Mouse (Mus musculus) forebrain, embryonic 14.5 days (tissue): ENCODE results near the gene Mrps5. TPM values are rescaled to one million over a fixed set of nuclear protein-coding genes. Genes with fewer than 3 reads are reported as not detected.

Source experiments
- ATAC-seq: fragments of 200-750 bp; cut with Nextera tagmentation; 2 replicates; pipeline ENCODE4 v1.8.0; 2017; ENCODE audit warnings: mild to moderate bottlenecking, moderate library complexity
- DNase-seq: peaks from one replicate; pipeline ENCODE4 v3.0.0-alpha.2; 2015; ENCODE audit warnings: low spot score
- H3K27ac ChIP-seq: fragments of 300-500 bp; sonication (generic); 2 replicates; pipeline ENCODE4 v1.5.1; 2014; ENCODE audit warnings: low read depth, mild to moderate bottlenecking, control low read depth, low read length, moderate library complexity
- H3K27me3 ChIP-seq: fragments of 300-500 bp; sonication (generic); replicated peaks from 2 replicates; pipeline ENCODE4 v1.6.1; 2014; ENCODE audit warnings: low read length, control low read depth, mixed read lengths; ENCODE audit not compliant: control insufficient read depth, insufficient read depth
- H3K36me3 ChIP-seq: fragments of 300-500 bp; sonication (generic); 2 replicates; pipeline ENCODE4 v1.6.1; 2014; ENCODE audit warnings: low read length, control low read depth; ENCODE audit not compliant: control insufficient read depth, insufficient read depth
- H3K4me1 ChIP-seq: fragments of 300-500 bp; sonication (generic); 2 replicates; pipeline ENCODE4 v1.6.1; 2014; ENCODE audit warnings: antibody characterized with exemption, low read length, control low read depth; ENCODE audit not compliant: control insufficient read depth, insufficient read depth
- H3K4me2 ChIP-seq: fragments of 300-500 bp; sonication (generic); 2 replicates; pipeline ENCODE4 v1.6.1; 2014; ENCODE audit warnings: mild to moderate bottlenecking, control low read depth, low read length
- H3K4me3 ChIP-seq: fragments of 300-500 bp; sonication (generic); 2 replicates; pipeline ENCODE4 v1.5.1; 2014; ENCODE audit warnings: low read depth, low read length, control low read depth
- H3K9ac ChIP-seq: fragments of 300-500 bp; sonication (generic); 2 replicates; pipeline ENCODE4 v1.6.1; 2014; ENCODE audit warnings: mild to moderate bottlenecking, low read length, control low read depth, moderate library complexity
- H3K9me3 ChIP-seq: fragments of 300-500 bp; sonication (generic); replicated peaks from 2 replicates; pipeline ENCODE4 v1.6.1; 2016; ENCODE audit warnings: low read length, control low read depth, mixed read lengths; ENCODE audit not compliant: control insufficient read depth
- WGBS: fragments of 180-500 bp; shearing (Covaris S2); extraction: QIAGEN DNeasy Blood & Tissue Kit; methylation state at CpG from one replicate; pipeline ENCODE4 v1.1.7; 2014; 5-methylcytosine and 5-hydroxymethylcytosine counted together
- polyA plus RNA-seq: library from polyadenylated mRNA; unstranded; fragments of >200 nt; fragmentation: Nextera tagmentation; extraction: Ambion mirVana; gene quantifications from 2 replicates; pipeline ENCODE4 v1.2.1, GENCODE M21; 2014

Mrps5 gene
- polyA plus RNA-seq, 1 experiment from 2014 or later: 172 TPM

DNA sequence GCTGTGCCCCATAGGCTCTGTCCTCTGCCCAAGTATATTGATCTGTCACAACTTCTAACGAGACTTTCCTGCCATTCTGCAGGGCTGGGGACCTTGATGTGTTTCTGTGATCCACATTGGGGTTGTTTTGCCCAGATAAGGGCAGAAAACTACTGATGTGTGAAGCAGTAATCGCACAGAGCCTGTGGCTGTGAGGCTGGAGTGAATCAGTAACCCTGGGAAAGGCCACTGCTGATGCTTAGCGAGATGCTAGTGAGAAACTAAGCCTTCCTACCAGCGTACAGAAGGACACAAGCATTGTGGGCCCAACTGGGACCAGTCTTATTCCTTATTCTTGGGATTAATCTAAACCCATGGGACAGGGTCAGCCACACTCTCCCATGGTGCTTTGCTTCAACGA, 64.6 kb downstream of the Mrps5 start:
- Histone ChIP-seq H3K4me2 (no peak overlapping the region), H3K36me3 (no peaks in the 10 kb centered on the region), H3K9ac (no peak overlapping the region), H3K27me3 (peaks cover 28% of the 10 kb centered on the region), H3K27ac (no peak overlapping the region), H3K4me1 (no peaks in the 10 kb centered on the region), H3K9me3 (no peaks in the 10 kb centered on the region), H3K4me3 (no peak overlapping the region)
- ATAC-seq (no peak), DNase-seq (no peak)
- 68% methylated on average over 5 of the region's 5 CpGs for WGBS

DNA sequence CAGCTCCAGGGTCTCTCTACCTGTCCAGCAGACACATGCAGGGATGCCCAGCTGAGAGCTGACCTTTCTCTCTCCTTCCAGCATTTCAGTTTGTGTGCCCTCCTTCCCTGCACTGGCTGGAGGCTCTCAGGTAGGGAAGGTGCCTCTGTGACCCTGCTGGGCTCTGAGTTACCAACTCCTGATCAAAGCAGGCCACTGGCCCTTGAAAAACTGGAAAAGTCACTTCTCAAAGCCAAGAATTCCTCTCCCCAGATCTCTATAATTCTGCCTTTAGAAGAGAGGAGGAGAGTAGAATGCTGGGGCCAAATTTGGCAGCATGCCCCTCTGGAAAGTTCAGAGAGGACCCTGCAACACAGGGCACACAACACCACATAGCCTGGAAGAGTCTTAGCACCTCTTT, 65.3 kb downstream of the Mrps5 start:
- Histone ChIP-seq H3K4me3 (no peak overlapping the region), H3K4me2 (no peak overlapping the region), H3K9me3 (no peaks in the 10 kb centered on the region), H3K4me1 (no peaks in the 10 kb centered on the region), H3K36me3 (no peaks in the 10 kb centered on the region), H3K9ac (no peak overlapping the region), H3K27me3 (peaks cover 35% of the 10 kb centered on the region), H3K27ac (no peak overlapping the region)
- no peak for ATAC-seq
- DNase-seq: no peak

DNA sequence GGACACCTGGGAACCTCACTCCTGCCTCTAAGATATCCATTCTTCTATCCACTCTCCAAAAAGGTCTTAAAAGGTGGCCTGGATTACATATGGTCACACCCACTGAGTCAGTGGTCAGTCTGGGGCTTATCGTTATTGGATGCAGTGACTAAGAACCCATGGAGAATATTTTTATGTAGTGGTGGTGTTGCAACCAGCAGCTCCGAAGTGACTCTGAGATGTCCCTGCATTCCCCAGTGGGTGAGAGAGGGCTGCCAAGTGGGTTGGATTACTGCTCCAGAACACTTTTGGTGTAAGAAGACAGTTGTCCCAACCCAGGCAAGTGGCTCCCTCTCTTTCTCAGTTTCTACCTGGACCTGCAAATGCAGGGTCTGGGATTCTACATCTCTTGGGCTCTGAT, 65.8 kb downstream of the Mrps5 start:
- Histone ChIP-seq H3K27ac (no peak overlapping the region), H3K4me3 (no peak overlapping the region), H3K27me3 (peaks cover 38% of the 10 kb centered on the region), H3K9ac (no peak overlapping the region), H3K4me1 (no peaks in the 10 kb centered on the region), H3K4me2 (no peak overlapping the region), H3K9me3 (no peaks in the 10 kb centered on the region), H3K36me3 (no peaks in the 10 kb centered on the region)
- 94% methylated on average over 2 of the region's 2 CpGs for WGBS
- ATAC-seq (no peak), DNase-seq (no peak)

DNA sequence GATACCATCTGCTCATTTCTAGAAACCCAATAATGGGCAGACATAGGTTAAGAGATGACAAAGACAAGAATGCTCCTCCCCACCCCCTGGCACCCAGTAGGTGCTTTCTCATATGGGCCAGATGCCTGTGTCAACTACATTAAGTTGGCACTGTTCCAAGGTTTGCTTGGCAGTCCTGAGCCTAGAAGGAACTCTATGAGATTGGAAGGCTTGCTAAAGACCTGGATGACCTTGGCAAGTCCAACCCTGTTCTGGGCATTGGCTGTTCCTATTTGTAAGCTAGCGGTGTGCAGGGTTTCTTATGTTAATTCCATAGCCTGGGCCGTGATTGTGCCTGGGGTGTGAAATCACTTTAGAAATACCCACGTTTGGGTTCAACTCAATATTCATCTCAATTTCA, 67.8 kb downstream of the Mrps5 start:
- no peaks in the 10 kb centered on the region for H3K36me3 ChIP-seq
- H3K27ac ChIP-seq: no peak overlapping the region
- H3K4me1 ChIP-seq: no peaks in the 10 kb centered on the region
- no peaks in the 10 kb centered on the region for H3K9me3 ChIP-seq
- no peak overlapping the region for H3K4me3 ChIP-seq
- no peak overlapping the region for H3K9ac ChIP-seq
- no peak overlapping the region for H3K4me2 ChIP-seq
- H3K27me3 ChIP-seq: peaks cover 38% of the 10 kb centered on the region
- ATAC-seq: no peak
- DNase-seq: no peak
- WGBS: 55% methylated on average over 3 of the region's 3 CpGs

- no peak for ATAC-seq
- peak overlapping the region; percentile 32; the same call in 1 of the 2 replicates for H3K4me3 ChIP-seq
- H3K27ac ChIP-seq: no peak overlapping the region
- no peaks in the 10 kb centered on the region for H3K4me1 ChIP-seq
- no peak overlapping the region for H3K4me2 ChIP-seq
- 5% methylated on average over 9 of the region's 9 CpGs for WGBS
- DNase-seq: no peak
- no peaks in the 10 kb centered on the region for H3K9me3 ChIP-seq
- no peaks in the 10 kb centered on the region for H3K36me3 ChIP-seq
- H3K9ac ChIP-seq: no peak overlapping the region
- H3K27me3 ChIP-seq: peaks cover 38% of the 10 kb centered on the region
These were observed 68.4 kb downstream of the Mrps5 start for GRCm38 (mm10) chr2:127655419-127655818.

GRCm38 (mm10) chr2:127656086-127656720, 69.2 kb downstream of the Mrps5 start, which contains the start of gene Mal:
Gene Mal, minus strand, starts transcription at chr2:127656695.
- Histone ChIP-seq H3K36me3 (no peaks in the 10 kb centered on the region), H3K4me1 (no peaks in the 10 kb centered on the region), H3K27me3 (peaks cover 38% of the 10 kb centered on the region), H3K4me3 (peak within 1 kb of the TSS; percentile 32), H3K27ac (no peak within 1 kb of the TSS), H3K9ac (peak within 1 kb of the TSS; percentile 53), H3K4me2 (peak within 1 kb of the TSS; percentile 52), H3K9me3 (no peaks in the 10 kb centered on the region)
- DNase-seq (no peak), ATAC-seq (no peak)
- under 1% methylated on average over 43 of the region's 43 CpGs for WGBS

Other genes with a start within 250 kb of the Mrps5 start
- not detected in 2 replicates for gene Astl, start 248.6 kb upstream of the Mrps5 start, polyA plus RNA-seq
- gene Adra2b, start 224.0 kb upstream of the Mrps5 start, polyA plus RNA-seq: 0.36 and 0.43 TPM in 2 replicates
- gene Gpat2, start 162.0 kb upstream of the Mrps5 start, polyA plus RNA-seq: 0.21 TPM in 1 of 2 replicates, not detected in the other
- gene Fahd2a, start 142.7 kb upstream of the Mrps5 start, polyA plus RNA-seq: 32.1 and 32.8 TPM in 2 replicates
- gene Kcnip3, start 65.1 kb upstream of the Mrps5 start, polyA plus RNA-seq: 13.8 and 15.1 TPM in 2 replicates
- gene Prom2, start 45.8 kb upstream of the Mrps5 start, polyA plus RNA-seq: 0.04 TPM in 1 of 2 replicates, not detected in the other
- 9.1 and 9.4 TPM in 2 replicates for gene Zfp661, start 128 bp upstream of the Mrps5 start, polyA plus RNA-seq
- 0.80 and 1.1 TPM in 2 replicates for gene Mal, start 69.5 kb downstream of the Mrps5 start, polyA plus RNA-seq
- gene Mall, start 142.7 kb downstream of the Mrps5 start, polyA plus RNA-seq: 0.71 and 1.0 TPM in 2 replicates
- gene Nphp1, start 201.7 kb downstream of the Mrps5 start, polyA plus RNA-seq: 13.7 and 18.2 TPM in 2 replicates
- gene Mtln, start 205.3 kb downstream of the Mrps5 start, polyA plus RNA-seq: 34.5 and 40.5 TPM in 2 replicates
- 8.4 and 10.5 TPM in 2 replicates for gene Bub1, start 244.6 kb downstream of the Mrps5 start, polyA plus RNA-seq